In genomic region chr16:25374121-25374520, GRCm38 (mm10) we compare ENCODE assay signal across 20 mouse cellular contexts.
DNase-seq lines count a peak whose midpoint lies in the region; ATAC-seq and TF ChIP-seq lines count a peak whose summit lies in the region.
"Had no signal": no experiment of that assay in that cellular context is flagged by ENCODE, and none has a peak within 500 bp of the region (broad histone marks: within the 10 kb centered on the region; RNA-seq: fewer than 3 reads in every experiment).

No protein-coding gene starts in this region.

- no peak for TF ChIP-seq EP300 in liver, postnatal 0 days (IDR thresholded peaks at IDR 0.05; ENCODE audit: low read depth)

- WGBS in heart, embryonic 12.5 days: 56% methylated on average over 4 of the region's 4 CpGs
- WGBS in liver, postnatal 0 days (ENCODE audit: insufficient replicate concordance): 78% methylated on average over 4 of the region's 4 CpGs

- H3K4me3 ChIP-seq in heart, embryonic 12.5 days: no peak overlapping the region
- no peak overlapping the region for H3K4me3 ChIP-seq in liver, postnatal 0 days (ENCODE audit: low read depth, low read length)
- H3K4me3 ChIP-seq: embryonic facial prominence, embryonic 13.5 days; heart, adult 2 months; hindbrain, embryonic 12.5 days had no signal

- H3K4me2 ChIP-seq in heart, embryonic 12.5 days: no peak overlapping the region
- no peak overlapping the region for H3K4me2 ChIP-seq in liver, postnatal 0 days (ENCODE audit: low read depth, low read length)
- H3K4me2 ChIP-seq: embryonic facial prominence, embryonic 13.5 days; hindbrain, embryonic 12.5 days had no signal

- no peaks in the 10 kb centered on the region for H3K36me3 ChIP-seq in heart, embryonic 12.5 days
- H3K36me3 ChIP-seq in liver, postnatal 0 days (replicated peaks; ENCODE audit: insufficient read depth, low read length): no peaks in the 10 kb centered on the region
- H3K36me3 ChIP-seq: embryonic facial prominence, embryonic 13.5 days; hindbrain, embryonic 12.5 days had no signal

- TF ChIP-seq CTCF in liver, postnatal 0 days (IDR thresholded peaks at IDR 0.05; ENCODE audit: low read depth): no peak

- H3K27ac ChIP-seq in heart, embryonic 12.5 days (ENCODE audit: poor library complexity, severe bottlenecking): no peak overlapping the region
- no peak overlapping the region for H3K27ac ChIP-seq in liver, postnatal 0 days (ENCODE audit: low read depth)
- H3K27ac ChIP-seq: embryonic facial prominence, embryonic 13.5 days; heart, adult 2 months; hindbrain, embryonic 12.5 days had no signal

- no peaks in the 10 kb centered on the region for H3K27me3 ChIP-seq in heart, embryonic 12.5 days (replicated peaks)
- no peaks in the 10 kb centered on the region for H3K27me3 ChIP-seq in liver, postnatal 0 days (ENCODE audit: insufficient read depth, low read length)
- H3K27me3 ChIP-seq: CH12.LX; embryonic facial prominence, embryonic 13.5 days; hindbrain, embryonic 12.5 days had no signal

- H3K4me1 ChIP-seq in heart, embryonic 12.5 days (replicated peaks): no peaks in the 10 kb centered on the region
- no peaks in the 10 kb centered on the region for H3K4me1 ChIP-seq in liver, postnatal 0 days (ENCODE audit: insufficient read depth)
- H3K4me1 ChIP-seq: embryonic facial prominence, embryonic 13.5 days; hindbrain, embryonic 12.5 days had no signal

- no peak for ATAC-seq in heart, embryonic 12.5 days (ENCODE audit: insufficient number of reproducible peaks, low FRiP score)
- ATAC-seq in liver, postnatal 0 days: no peak
- ATAC-seq: forebrain, embryonic 14.5 days; inflammation-experienced regulatory T-cells, adult 6 months; intestine, postnatal 0 days had no signal

- DNase-seq in heart, adult 11 months: peak; percentile 94
- no peak for DNase-seq in heart, postnatal 25 days (ENCODE audit: low spot score)
- peak; percentile 13 to 18 for DNase-seq in heart, postnatal 10 days
- DNase-seq in 3134 (ENCODE audit: extremely low read depth, insufficient read length, low spot score): peak; percentile 69
- peak; percentile 6 for DNase-seq in lung, postnatal 10 days
- DNase-seq in liver, postnatal 0 days: no peak
- no peak for DNase-seq in frontal cortex, adult 2 months (ENCODE audit: extremely low spot score in 1 of 2, low spot score in 1 of 2)
- DNase-seq: adrenal gland, adult 2 months; adrenal gland, postnatal 25 days; cerebellum, adult 18-20 months; cerebellum, adult 9-11 months; cerebellum, postnatal 36 days had no signal

- H3K9me3 ChIP-seq in heart, embryonic 12.5 days (replicated peaks): no peaks in the 10 kb centered on the region
- no peaks in the 10 kb centered on the region for H3K9me3 ChIP-seq in liver, postnatal 0 days (ENCODE audit: low read length)
- H3K9me3 ChIP-seq: embryonic facial prominence, embryonic 13.5 days; hindbrain, embryonic 12.5 days had no signal

- intact Hi-C loops in heart, postnatal 25 days (cut with DNase I): no loop called here
- intact Hi-C loops in heart, postnatal 10 days (cut with DNase I): loop anchor here (10.0 kb wide), 1 partner anchor 311 kb away; the partner anchor contains the start of gene Trp63

- H3K9ac ChIP-seq in heart, embryonic 12.5 days: no peak overlapping the region
- no peak overlapping the region for H3K9ac ChIP-seq in liver, postnatal 0 days (replicated peaks)
- H3K9ac ChIP-seq: embryonic facial prominence, embryonic 13.5 days; hindbrain, embryonic 12.5 days had no signal

Comparison
In these comparisons a context has a peak if more than half of its experiments do, and no peak if none do; other contexts are left out.
1. DNase-seq: peak in heart, adult 11 months (single experiment), heart, postnatal 10 days (2 of 2), 3134 (single experiment) and lung, postnatal 10 days (single experiment); none in heart, postnatal 25 days (single experiment), liver, postnatal 0 days (single experiment) and frontal cortex, adult 2 months (0 of 2).